Mouse (Mus musculus): ENCODE measurements around the gene Recql5. TPM values are rescaled to one million over a fixed set of nuclear protein-coding genes. Genes with fewer than 3 reads are reported as not detected.
A peak's percentile ranks its signal among the peaks of the same experiment; 100 is the strongest.

The Recql5 gene
- polyA plus RNA-seq, 1 experiment from 2014 or later, result 22.9 TPM

DNA sequence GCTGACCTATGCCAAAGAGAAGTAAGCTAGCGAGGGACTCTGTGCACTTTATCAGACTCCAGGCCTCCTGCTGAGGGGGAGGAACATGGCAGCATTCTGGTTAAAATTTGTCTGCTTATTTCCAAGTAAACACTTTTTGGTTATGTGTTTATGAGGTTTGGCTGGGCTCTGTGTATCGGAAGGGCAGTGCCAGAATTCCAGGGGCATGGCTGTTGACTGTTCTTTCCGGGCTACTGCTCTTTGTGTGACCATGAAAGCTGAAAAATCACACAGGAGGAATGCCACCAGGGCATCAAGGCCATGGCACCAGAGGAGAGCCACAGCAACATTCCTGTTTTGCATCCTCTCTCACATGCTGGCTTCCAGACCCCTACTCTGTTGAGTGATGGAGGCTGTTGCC, 27.2 kb downstream of the Recql5 start:
- peaks cover 33% of the 10 kb centered on the region for H3K4me1 ChIP-seq
- H3K4me3 ChIP-seq, result no peak overlapping the region
- 76% methylated on average over 3 of the region's 3 CpGs for WGBS
- H3K9me3 ChIP-seq, result no peaks in the 10 kb centered on the region
- no peak overlapping the region for H3K4me2 ChIP-seq
- peaks cover 18% of the 10 kb centered on the region for H3K36me3 ChIP-seq
- H3K27me3 ChIP-seq, result no peaks in the 10 kb centered on the region
- H3K27ac ChIP-seq, result no peak overlapping the region
- H3K9ac ChIP-seq, result no peak overlapping the region
- ATAC-seq (ENCODE audit: insufficient number of reproducible peaks, insufficient read depth, low FRiP score, low TSS enrichment, low read depth), result no peak

DNA sequence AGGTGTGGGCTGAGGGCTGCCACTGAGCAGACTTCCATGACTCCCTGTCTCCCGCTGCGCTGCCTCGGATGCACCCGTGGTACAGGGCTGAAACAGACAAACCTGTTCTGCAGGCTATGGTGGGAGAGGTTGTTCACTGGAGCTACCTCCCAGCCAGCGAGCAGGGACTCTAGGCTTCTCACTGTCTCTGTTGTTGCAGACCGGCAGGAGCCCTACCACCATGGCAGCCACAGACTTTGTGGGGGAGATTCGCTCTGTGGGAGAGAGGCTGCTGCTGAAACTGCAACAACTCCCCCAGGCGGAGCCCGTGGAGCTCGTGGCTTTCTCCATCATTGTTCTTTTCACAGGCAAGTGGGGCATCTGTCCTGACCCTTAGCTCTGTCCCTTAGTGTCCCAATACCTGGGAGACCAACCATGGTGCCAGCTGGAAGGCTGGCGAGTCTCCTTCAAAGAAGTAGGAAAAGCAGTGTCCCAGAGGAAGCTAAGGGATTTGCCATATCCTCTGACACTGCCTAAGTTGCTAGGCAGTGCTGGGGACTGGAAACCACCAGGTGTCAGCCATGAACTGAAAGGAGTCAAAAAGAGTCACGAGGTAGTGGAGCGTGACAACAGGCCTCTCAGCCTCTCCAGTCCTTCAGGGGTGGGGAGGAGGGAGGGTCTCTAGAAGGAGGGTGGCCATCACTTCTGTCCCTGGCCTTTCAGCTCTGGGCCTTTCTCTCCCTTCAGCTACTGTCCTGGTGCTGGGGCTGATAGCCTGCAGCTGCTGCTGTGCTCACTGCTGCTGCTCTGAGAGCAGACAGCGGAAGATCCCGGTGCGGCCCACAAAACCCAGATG, 28.1 kb downstream of the Recql5 start:
- Histone ChIP-seq H3K4me1 (peaks cover 43% of the 10 kb centered on the region), H3K27me3 (no peaks in the 10 kb centered on the region), H3K9me3 (no peaks in the 10 kb centered on the region), H3K4me3 (no peak overlapping the region), H3K36me3 (peaks cover 16% of the 10 kb centered on the region), H3K4me2 (0 out of 2 replicates have a peak overlapping the region, but pooled peaks have one; percentile 7), H3K9ac (peak overlapping the region; percentile 32), H3K27ac (peak overlapping the region; percentile 80)
- 43% methylated on average over 16 of the region's 16 CpGs for WGBS
- ATAC-seq (ENCODE audit: insufficient number of reproducible peaks, insufficient read depth, low FRiP score, low TSS enrichment, low read depth), result peak; percentile 50; the same call in 1 of the 2 replicates

DNA sequence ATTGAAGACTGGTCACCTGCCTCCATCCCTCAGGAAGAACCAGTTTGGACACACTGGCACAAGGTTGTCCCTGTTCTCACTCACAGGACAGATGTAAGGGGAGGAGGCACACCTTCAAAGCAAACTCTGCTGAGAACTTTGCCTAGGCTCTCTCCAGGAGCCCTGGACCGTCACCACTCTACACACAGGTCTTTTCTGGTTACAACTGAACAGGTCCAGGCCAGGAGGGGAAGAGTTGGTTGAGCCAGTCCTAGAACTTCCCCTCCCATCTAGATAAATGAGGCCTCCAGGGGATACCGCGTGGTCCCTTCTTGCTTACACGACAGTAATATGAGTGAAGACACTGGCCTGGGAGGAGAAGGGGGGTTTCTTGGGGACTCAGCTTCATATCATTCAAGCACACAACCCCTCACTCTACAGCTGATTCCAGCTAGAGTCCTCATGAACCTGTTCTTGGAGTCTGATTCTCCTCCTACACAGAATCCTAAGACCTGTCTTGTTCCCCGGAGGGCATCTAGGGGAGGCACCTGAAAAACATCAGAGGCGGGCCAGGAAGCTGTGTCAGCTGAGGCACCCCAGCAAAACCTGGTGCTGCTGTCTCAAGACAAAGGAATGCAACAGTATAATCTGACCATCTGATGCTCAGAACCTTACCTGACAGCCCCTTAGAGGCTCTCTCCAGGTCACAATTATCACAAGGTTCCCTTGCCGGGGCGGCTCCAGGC, 28.9 kb downstream of the Recql5 start:
- Histone ChIP-seq H3K4me2 (no peak overlapping the region), H3K9ac (peak overlapping the region; percentile 32; the same call in 1 of the 2 replicates), H3K9me3 (no peaks in the 10 kb centered on the region), H3K27ac (peak overlapping the region; percentile 80), H3K4me3 (no peak overlapping the region), H3K27me3 (no peaks in the 10 kb centered on the region), H3K36me3 (peaks cover 16% of the 10 kb centered on the region), H3K4me1 (peaks cover 51% of the 10 kb centered on the region)
- ATAC-seq (ENCODE audit: insufficient number of reproducible peaks, insufficient read depth, low FRiP score, low TSS enrichment, low read depth), result no peak
- WGBS, result 68% methylated on average over 8 of the region's 8 CpGs

DNA sequence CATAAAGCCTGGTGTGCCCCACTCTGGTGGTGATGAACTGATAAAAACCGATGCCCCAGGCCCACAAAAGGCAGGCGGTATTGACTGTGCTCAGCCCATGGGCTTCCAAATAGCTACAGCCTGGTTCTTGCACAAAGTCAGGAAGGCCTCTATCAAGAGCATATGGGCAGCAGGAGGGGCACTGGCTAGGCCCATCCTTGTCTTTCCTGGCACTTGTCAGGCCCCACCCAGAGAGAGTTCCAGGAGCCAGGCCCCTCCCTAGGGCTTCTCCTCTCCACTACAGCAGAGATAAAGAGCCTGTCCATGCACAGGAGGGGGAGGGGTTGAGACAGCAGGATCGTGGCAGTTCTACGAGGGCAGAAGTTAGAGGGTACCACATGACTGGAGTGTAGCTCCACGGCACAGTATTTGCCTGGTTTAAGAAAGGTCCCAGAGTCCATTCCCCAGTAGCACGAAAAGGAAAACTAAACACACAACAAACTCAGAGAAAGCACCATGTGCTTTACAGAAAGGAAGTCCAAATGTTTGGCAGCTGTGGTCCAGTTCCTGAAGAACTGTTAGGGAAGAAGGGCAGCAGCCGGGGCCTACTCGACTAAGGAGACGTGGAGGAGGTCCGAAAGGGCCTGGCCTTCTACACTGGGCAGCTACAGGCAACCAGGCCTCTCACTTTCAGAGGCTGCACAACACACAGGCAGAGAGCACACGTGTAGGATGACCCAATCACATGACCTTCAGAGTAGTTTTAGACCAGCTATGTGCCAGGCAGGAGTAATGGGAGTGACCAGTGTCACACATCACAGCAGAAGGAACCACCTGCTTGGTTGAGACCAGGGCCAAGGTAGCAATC, 29.7 kb downstream of the Recql5 start:
- no peak for ATAC-seq (ENCODE audit: insufficient number of reproducible peaks, insufficient read depth, low FRiP score, low TSS enrichment, low read depth)
- peaks cover 51% of the 10 kb centered on the region for H3K4me1 ChIP-seq
- H3K27ac ChIP-seq, result peak overlapping the region; percentile 80

DNA sequence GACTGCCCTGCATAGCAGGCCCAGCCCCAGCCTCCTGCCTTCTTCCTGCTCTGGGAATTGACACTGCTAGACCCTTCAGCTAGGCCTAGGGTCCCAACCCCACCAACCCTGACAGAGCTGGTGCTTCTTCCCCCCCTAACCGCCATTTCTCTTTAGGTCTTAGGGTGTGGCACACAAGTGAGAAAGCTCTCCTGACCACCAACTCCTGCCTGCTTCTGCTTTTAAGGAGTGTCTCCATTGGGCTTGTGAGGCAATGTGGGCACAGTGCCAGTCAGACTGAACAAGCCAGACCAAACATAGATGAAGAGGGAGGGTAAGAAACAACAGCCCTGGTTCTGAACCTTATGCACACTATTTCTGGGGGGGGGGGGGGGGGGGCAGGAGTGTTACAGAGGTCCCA, 30.4 kb downstream of the Recql5 start:
- 82% methylated on average over 1 of the region's 1 CpGs for whole genome bisulfite sequencing
- Histone ChIP-seq H3K9me3 (no peaks in the 10 kb centered on the region), H3K36me3 (peaks cover 5% of the 10 kb centered on the region), H3K9ac (peak overlapping the region; percentile 11; the same call in 1 of the 2 replicates), H3K4me2 (no peak overlapping the region), H3K4me3 (no peak overlapping the region), H3K27ac (no peak overlapping the region), H3K4me1 (peaks cover 51% of the 10 kb centered on the region), H3K27me3 (no peaks in the 10 kb centered on the region)
- ATAC-seq (ENCODE audit: insufficient number of reproducible peaks, insufficient read depth, low FRiP score, low TSS enrichment, low read depth), result no peak

More for the DNA sequence above, 29.7 kb downstream of the Recql5 start:
- H3K27me3 ChIP-seq, result no peaks in the 10 kb centered on the region
- no peaks in the 10 kb centered on the region for H3K9me3 ChIP-seq
- WGBS, result 68% methylated on average over 11 of the region's 11 CpGs
- no peak overlapping the region for H3K4me2 ChIP-seq
- peaks cover 9% of the 10 kb centered on the region for H3K36me3 ChIP-seq
- 0 out of 2 replicates have a peak overlapping the region, but pooled peaks have one; percentile 2 for H3K9ac ChIP-seq
- H3K4me3 ChIP-seq, result no peak overlapping the region

DNA sequence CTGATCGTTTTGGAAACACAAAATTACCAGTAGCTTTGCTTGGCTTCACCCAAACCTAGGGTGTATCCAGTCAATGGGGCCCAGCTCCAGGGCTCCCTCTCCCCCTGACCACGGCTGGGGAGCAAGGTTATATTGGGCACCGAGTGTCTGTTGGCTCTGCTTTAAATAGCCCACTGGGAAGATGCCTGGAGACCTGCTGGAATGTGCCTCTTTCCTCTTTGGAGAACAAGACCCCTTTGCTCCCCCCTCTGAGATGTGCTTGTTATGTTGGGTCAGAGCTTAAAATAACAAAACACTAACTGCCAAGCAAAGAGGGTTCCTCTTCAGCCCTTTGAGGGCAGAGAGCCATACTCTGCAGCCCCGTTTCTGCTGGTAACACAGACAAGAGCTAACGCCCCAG, 31.1 kb downstream of the Recql5 start:
- 81% methylated on average over 5 of the region's 5 CpGs for WGBS
- no peaks in the 10 kb centered on the region for H3K27me3 ChIP-seq
- peak overlapping the region; percentile 11; the same call in 1 of the 2 replicates for H3K9ac ChIP-seq
- peaks cover 11% of the 10 kb centered on the region for H3K36me3 ChIP-seq
- H3K27ac ChIP-seq, result no peak overlapping the region
- H3K4me2 ChIP-seq, result no peak overlapping the region
- H3K4me3 ChIP-seq, result no peak overlapping the region
- H3K4me1 ChIP-seq, result peaks cover 51% of the 10 kb centered on the region
- no peak for ATAC-seq (ENCODE audit: insufficient number of reproducible peaks, insufficient read depth, low FRiP score, low TSS enrichment, low read depth)
- no peaks in the 10 kb centered on the region for H3K9me3 ChIP-seq

DNA sequence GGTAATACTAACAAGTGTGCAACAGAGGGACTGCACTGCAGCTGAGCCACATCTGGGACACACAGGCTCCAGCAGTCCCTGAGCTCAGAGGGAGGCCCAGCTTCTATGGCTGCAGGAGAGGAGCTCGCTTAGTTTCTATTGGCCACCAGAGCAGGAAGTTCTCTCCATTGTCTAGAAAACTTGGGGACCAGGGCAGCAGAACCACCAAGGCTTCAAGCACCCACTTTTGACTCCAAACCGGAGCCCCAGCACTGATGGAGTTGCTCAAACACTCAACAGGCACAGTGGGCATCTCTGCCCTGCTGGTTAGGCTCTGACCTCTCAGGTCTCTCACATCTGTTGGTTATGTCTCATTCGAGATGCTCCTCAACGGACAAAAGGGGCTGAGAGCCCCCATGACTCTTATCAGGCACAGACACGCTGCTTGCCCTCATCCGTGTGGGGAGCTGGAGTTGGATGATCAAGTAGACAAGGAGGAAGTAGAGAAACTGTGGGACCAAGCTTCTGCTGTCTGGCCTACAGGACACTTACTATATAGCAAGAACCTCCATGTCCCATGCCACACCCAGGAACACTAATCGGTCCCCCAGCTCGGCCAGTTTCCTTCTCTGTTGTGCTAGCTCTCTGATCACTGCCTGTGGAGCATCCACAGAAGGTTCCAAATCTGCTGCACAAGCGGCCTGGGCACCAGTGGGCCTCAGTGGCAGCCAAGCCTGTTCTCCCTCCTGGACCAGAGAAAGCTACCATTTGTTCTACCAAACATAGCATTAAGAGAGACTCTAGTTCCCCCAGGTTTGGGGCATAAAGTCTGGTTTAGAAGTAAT, 31.7 kb downstream of the Recql5 start:
- H3K4me3 ChIP-seq, result no peak overlapping the region
- H3K36me3 ChIP-seq, result peaks cover 17% of the 10 kb centered on the region
- WGBS, result 84% methylated on average over 9 of the region's 9 CpGs
- ATAC-seq (ENCODE audit: insufficient number of reproducible peaks, insufficient read depth, low FRiP score, low TSS enrichment, low read depth), result no peak
- no peaks in the 10 kb centered on the region for H3K27me3 ChIP-seq
- H3K9me3 ChIP-seq, result no peaks in the 10 kb centered on the region
- H3K27ac ChIP-seq, result peak overlapping the region; percentile 55; the same call in 1 of the 2 replicates
- H3K4me1 ChIP-seq, result peaks cover 51% of the 10 kb centered on the region
- H3K9ac ChIP-seq, result no peak overlapping the region
- no peak overlapping the region for H3K4me2 ChIP-seq

DNA sequence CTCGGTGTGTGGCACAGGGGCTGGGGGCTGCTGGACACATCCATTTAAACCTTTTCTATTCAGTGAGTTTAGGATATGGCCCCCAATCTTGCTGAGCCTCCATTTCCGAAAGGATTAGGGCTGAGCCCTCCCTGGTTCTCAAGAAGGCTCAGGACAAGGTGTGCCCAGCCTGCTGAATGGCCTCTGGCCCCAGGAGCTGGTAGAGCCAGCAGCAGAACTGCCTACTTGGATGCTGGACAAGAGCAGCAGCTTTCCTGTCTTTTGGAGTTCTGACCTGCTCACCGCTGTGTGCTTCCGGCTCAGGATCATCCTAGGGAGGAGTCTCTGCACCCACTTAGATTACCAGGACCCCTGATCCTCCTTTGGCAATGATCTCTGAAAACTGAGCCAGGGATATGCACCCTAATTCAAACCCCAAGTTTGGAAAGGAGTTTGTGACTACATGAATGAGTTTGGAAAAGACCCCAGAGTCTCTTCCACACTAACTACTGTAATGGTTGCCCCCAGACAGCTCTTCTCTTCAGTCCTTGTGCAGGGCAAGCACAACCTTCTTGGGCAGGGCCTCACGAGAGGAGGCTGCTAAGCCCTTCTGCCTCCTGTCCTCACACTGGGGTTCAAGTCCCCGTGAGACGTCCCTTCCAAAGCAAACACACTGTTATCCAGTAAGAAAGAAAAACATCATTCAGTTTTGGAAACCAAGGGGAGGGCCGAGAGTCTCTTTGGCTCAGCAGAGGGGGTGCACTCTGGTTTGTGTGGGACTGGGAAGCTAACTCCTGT, 32.5 kb downstream of the Recql5 start:
- WGBS, result 76% methylated on average over 8 of the region's 8 CpGs
- Histone ChIP-seq H3K27me3 (no peaks in the 10 kb centered on the region), H3K36me3 (peaks cover 25% of the 10 kb centered on the region), H3K4me1 (peaks cover 50% of the 10 kb centered on the region), H3K27ac (peak overlapping the region; percentile 55; the same call in 1 of the 2 replicates), H3K4me3 (no peak overlapping the region), H3K9ac (peak overlapping the region; percentile 22; the same call in 1 of the 2 replicates), H3K4me2 (0 out of 2 replicates have a peak overlapping the region, but pooled peaks have one; percentile 7), H3K9me3 (no peaks in the 10 kb centered on the region)
- no peak for ATAC-seq (ENCODE audit: insufficient number of reproducible peaks, insufficient read depth, low FRiP score, low TSS enrichment, low read depth)

DNA sequence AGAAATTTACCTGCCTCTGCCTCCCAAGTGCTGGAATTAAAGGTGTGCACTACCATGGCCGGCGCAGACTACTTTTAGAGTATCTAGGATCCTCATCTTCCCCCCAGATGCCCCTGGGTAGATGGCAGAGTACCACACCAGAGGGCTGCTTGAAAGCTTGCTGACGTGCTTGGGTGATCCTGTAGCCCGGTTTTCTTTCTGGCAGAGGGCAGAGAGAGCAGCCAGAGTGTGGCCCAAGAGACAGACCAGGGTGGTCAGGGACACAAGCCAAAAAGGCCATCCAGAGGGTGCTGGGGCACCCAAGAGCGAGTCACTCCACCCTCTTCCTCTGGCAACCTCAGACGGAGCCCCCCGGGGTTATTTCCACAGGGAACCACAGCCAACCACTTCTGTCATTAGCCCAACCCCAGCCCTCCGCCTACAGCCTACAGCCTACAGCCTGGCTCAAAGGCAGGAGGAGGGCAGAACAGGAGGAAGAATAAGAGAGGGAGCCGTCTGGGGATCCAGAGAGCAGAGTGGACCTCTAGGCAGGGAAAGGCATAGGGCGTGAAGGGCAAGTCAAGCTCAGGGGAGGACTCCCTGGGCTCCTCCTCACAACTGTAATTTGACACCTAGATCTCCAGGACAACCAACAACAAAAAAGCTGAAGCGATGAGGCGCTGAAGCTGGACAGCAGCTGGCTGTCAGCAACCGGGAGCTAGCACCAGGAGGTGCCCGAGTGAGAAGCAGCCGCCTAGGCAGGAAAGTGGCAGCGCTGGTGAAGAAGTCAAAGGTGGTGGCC, 33.6 kb downstream of the Recql5 start, which contains the start of gene Smim5:
TSS of gene Smim5 (plus strand) at position 481 of the 781 bp plus-strand sequence.
- peak within 1 kb of the TSS; percentile 55; the same call in 1 of the 2 replicates for H3K27ac ChIP-seq
- H3K4me3 ChIP-seq, result no peak within 1 kb of the TSS
- peaks cover 33% of the 10 kb centered on the region for H3K36me3 ChIP-seq
- no peak for ATAC-seq (ENCODE audit: insufficient number of reproducible peaks, insufficient read depth, low FRiP score, low TSS enrichment, low read depth)
- H3K4me2 ChIP-seq, result peak within 1 kb of the TSS; percentile 7; the same call in 1 of the 2 replicates
- 32% methylated on average over 16 of the region's 16 CpGs for WGBS
- H3K4me1 ChIP-seq, result peaks cover 41% of the 10 kb centered on the region
- H3K9ac ChIP-seq, result peak within 1 kb of the TSS; percentile 22; the same call in 1 of the 2 replicates
- no peaks in the 10 kb centered on the region for H3K9me3 ChIP-seq
- H3K27me3 ChIP-seq, result no peaks in the 10 kb centered on the region

Data from embryonic facial prominence, embryonic 13.5 days (tissue).